Mouse (Mus musculus): ENCODE measurements at regions not wholly inside any gene's neighbourhood (a gene's known extent, or its start where the extent isn't known, plus 50 kb on each side); places are given as distances from the start of the nearest gene placed in this dataset.
A peak's percentile ranks its signal among the peaks of the same experiment; 100 is the strongest.

- DNase-seq (ENCODE audit: low spot score): no peak
These were observed 240.7 kb downstream of the Rps15a start for GRCm38 (mm10) chr7:117875241-117875640.

GRCm38 (mm10) chr7:117859419-117859818, 256.6 kb downstream of the Rps15a start:
- DNase-seq (ENCODE audit: low spot score): no peak

DNA sequence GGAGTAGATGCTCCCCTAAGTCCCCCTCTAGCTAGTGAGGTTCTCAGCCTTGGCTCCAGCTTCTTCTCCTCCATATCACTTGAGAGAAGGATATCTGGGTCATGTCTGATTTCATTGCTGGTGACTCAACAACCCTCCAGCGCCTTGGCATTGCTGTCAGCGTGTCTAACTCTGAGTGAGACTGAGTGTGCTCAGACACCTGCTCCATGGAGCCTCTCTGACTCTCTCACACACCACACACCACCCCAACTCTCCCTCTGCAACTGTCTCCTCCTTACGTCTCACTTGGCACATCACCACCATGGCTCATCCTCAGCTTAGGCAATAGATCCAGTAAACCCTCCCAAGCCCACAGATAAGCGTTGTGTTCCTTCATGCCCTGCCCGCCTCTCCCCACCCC, 260.0 kb downstream of the Rps15a start:
- no peak for DNase-seq (ENCODE audit: low spot score)

GRCm38 (mm10) chr7:117853716-117854115, 262.3 kb downstream of the Rps15a start:
- DNase-seq (ENCODE audit: low spot score): no peak

DNA sequence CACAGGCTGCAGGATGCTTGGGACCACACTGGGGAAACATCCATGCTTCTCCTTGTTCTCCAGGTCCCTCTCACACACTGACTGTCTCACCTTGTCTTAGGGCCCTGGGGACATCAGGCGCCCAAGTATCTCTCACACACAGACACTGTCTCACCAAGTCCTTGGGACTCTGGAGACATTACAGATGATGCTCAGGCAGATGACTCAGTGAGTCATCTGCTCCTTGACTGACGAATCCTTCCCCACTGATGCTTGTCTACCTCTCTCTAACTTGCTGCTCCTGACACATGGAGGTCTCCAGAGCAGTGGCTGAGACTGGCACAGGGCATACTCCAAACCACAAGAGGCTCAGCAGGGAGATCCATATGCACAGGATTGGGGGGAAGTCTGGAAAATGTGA, 263.1 kb downstream of the Rps15a start:
- DNase-seq (ENCODE audit: low spot score): no peak

GRCm38 (mm10) chr7:117850822-117851221, 265.2 kb downstream of the Rps15a start:
- DNase-seq (ENCODE audit: low spot score): no peak

- DNase-seq (ENCODE audit: low spot score): no peak
These were observed 269.9 kb downstream of the Rps15a start for GRCm38 (mm10) chr7:117846041-117846440.

- DNase-seq (ENCODE audit: low spot score): no peak
These were observed 273.2 kb downstream of the Rps15a start for GRCm38 (mm10) chr7:117842780-117843179.

DNA sequence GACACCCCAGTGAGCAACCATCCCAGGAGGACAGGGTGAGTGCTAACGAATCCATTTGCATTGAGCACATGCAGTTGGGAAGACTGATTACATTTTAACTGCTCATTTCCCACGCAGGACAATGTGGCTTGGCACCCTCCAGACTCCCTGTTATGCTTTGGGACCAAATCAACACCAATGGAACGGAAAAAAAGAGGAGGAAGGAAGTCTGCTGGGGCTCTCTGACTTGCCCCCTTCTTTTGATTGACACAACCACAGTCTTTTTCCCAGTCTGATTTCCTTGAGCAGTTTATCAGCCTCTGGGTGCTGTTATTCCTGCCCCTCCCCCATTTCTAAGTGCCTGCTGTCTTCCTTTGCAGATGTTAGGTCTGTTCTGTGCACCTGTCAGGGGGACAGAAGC, 321.0 kb downstream of the Rps15a start:
- no peak for DNase-seq (ENCODE audit: low spot score)

- no peak for DNase-seq (ENCODE audit: low spot score)
These were observed 322.0 kb downstream of the Rps15a start for GRCm38 (mm10) chr7:117793991-117794390.

GRCm38 (mm10) chr7:117792456-117792855, 323.5 kb downstream of the Rps15a start:
- no peak for DNase-seq (ENCODE audit: low spot score)

DNA sequence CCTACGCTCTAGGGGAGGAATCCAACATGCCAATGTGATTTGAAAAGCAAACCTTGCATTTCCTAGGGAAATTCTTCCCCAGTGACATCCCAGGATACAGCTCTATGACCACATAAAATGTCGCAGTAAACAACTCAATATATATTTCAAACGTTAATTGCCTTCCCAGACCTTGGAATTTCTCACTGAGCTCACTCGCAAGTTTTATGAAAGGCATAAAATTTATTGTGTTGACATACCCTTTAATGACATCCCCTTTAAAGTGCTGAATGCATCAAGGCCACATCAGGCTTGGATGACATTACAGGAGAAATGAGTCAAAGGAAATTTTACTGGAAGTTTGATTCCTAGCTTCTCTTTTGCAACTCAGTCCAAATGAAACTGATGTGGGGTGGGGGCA, 337.0 kb downstream of the Rps15a start:
- DNase-seq (ENCODE audit: low spot score): no peak

- no peak for DNase-seq (ENCODE audit: low spot score)
These were observed 338.1 kb downstream of the Rps15a start for GRCm38 (mm10) chr7:117777921-117778320.

DNA sequence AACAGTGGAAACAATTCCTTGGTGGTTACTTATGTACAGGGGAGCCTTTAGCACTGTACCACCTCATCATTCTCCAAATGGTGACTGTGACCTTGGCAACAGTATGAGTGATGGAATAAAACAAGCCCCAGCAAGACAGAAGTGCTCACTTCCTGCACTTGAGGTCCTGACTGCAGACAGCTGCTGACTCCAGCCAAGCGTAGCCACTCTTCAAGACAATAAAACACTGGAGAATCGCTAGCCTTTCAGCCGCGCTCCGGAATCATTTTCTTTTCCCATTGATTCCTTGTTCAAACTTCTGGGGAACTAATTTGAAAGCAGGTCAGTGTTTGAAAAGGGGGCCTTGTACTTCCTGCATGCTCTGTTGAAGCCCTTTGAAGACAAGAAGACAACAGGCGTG, 344.2 kb downstream of the Rps15a start:
- no peak for DNase-seq (ENCODE audit: low spot score)

DNA sequence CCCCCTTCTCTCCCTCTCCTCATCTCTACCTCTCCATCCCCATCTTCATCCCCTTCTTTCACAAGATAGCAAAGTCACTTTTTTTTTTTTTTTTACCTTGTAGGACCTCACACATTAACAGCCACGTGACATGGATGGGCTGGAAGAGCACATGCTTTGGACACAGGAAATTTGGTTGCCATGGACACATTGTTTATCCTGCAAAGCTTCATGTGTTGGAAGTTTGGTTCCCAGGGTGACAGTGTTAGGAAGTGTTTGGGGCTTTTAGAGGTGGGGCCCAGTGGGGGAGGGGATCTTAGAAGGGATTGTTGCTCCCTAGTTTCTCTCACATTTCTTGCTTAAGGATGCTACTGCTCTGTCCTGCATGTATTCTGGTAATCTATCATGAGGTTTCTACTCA, 356.5 kb downstream of the Rps15a start:
- DNase-seq (ENCODE audit: low spot score): no peak

GRCm38 (mm10) chr7:117757033-117757432, 359.0 kb downstream of the Rps15a start:
- no peak for DNase-seq (ENCODE audit: low spot score)

GRCm38 (mm10) chr7:117755830-117756229, 360.2 kb downstream of the Rps15a start:
- no peak for DNase-seq (ENCODE audit: low spot score)

- peak; percentile 59 for DNase-seq (ENCODE audit: low spot score)
These were observed 362.7 kb downstream of the Rps15a start for GRCm38 (mm10) chr7:117753296-117753695.

GRCm38 (mm10) chr7:117752302-117753185, 363.4 kb downstream of the Rps15a start:
- DNase-seq (ENCODE audit: low spot score): no peak

DNA sequence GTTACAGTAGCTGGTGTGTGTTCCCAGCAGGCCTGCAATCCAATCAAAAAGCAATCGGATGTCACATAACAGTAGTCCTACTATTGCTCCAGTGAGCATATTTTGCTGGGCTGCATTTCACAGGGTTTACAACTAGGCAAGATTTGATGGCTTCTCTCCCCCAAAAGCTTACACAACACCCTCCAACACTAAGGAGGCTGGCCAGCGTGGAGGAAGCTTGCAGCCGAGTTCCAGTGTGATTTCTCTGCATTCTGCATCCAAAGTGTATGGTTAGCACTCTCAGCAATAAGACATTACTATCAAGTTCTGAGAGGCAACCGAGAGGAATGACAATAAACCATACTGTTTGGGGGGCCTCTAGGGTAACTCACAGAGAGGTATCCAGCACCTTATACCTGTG, 367.2 kb downstream of the Xylt1 start:
- no peak for DNase-seq (ENCODE audit: low spot score)

DNA sequence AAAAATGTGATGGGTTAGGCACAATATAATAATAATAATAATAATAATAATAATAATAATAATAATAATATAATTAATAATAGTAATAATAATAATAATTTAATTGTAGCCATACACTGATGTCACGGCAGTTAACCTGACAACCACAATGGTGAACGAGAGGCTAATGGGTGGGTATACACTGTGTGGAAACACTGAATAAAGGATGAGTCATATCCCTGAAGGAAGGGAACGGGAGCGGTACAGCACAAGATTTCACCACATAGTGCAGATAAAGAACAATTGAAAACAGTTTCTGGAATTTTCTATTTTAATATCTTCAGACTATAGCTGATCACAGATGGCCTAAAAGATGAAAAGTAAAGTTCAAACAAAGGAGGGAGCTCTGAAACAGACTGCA, 365.6 kb downstream of the Xylt1 start:
- no peak for DNase-seq (ENCODE audit: low spot score)

GRCm38 (mm10) chr7:117739706-117740105, 358.9 kb downstream of the Xylt1 start:
- peak; percentile 21 for DNase-seq (ENCODE audit: low spot score)

GRCm38 (mm10) chr7:117735699-117736020, 354.9 kb downstream of the Xylt1 start:
- DNase-seq (ENCODE audit: low spot score): no peak

DNA sequence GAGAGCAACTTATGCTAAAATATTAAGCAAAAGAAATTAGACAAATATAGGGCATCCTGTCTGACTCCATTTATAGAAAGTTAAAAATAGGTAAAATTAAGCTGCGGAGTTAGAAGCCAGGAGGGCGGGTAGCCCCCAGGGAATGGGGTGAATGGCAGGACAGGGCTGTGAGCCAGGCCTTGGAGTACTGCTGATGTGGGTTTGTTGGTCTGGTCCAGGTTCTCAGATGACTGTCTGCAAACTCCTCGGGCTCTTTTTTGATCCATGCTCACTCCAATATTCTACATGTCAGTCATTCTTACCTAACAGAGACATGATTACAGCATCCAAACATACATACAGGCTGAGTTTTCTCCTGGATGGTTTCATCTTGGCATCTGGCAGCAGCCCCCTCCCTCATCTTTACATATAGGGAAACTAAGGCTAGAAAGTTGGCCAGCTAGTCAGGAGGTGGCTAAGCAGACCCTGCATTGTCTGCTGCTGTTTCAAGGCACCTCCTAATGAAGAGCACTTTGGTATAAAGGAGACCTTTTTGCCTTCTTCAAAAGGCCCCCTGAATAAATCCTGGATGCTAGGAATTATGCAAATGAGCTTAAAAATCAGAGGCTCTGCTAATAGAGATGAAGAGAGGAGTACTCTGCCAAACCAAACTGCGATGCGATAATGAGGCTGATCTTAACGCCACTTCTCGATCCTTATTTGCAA, 354.4 kb downstream of the Xylt1 start:
- no peak for DNase-seq (ENCODE audit: low spot score)

Data from adipocyte (in vitro differentiated cells).